Mouse (Mus musculus): ENCODE measurements around the gene Gabpa. TPM values are rescaled to one million over a fixed set of nuclear protein-coding genes. Genes with fewer than 3 reads are reported as not detected.

Gabpa gene
- polyA plus RNA-seq, 2 experiments, result 11.2 to 15.5 TPM

DNA sequence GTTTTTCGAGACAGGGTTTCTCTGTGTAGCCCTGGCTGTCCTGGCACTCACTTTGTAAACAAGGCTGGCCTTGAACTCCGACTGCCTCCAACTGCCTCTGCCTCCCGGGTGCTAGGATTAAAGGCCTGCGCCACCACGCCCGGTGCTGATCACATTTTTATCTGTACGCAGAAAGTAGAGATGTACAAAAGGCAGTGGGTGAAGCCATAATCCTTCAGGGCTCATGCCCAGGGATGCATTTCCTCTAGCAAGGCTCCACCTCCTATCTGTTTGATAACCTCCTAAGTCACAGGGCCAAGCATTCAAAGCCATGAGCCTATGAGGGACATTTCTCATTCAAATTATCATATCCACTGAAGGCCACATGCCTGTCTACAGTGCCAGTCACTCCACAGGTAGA is 26.9 kb upstream of the Gabpa start:
- Histone ChIP-seq H3K36me3 (replicated peaks; ENCODE audit: control insufficient read depth, insufficient read depth, low read depth) (no peaks in the 10 kb centered on the region), H3K4me2 (ENCODE audit: low read depth) (no peak overlapping the region), H3K27ac (no peak overlapping the region), H3K27me3 (ENCODE audit: control insufficient read depth, insufficient read depth, low read length) (no peaks in the 10 kb centered on the region), H3K4me3 (ENCODE audit: insufficient read depth in 1 of 2, low read depth in 2 of 2, low read length in 2 of 2) (no peak overlapping the region), H3K9me3 (ENCODE audit: control insufficient read depth, low read length) (no peaks in the 10 kb centered on the region), H3K9ac (replicated peaks) (no peak overlapping the region), H3K4me1 (replicated peaks; ENCODE audit: control insufficient read depth in 2 of 2, insufficient read depth in 2 of 2, low read length in 1 of 2) (peaks cover 0 to 2% of the 10 kb centered on the region in 2 experiments; a peak in 2 of 4 replicates)
- ATAC-seq (ENCODE audit: insufficient read depth) (no peak), DNase-seq (ENCODE audit: low read depth in 3 of 3, low spot score in 3 of 3) (no peak)
- no peak for TF ChIP-seq EP300 (IDR thresholded peaks at IDR 0.05; ENCODE audit: low read depth)
- TF ChIP-seq CTCF (IDR thresholded peaks at IDR 0.05; ENCODE audit: low read depth), result no peak
- WGBS (ENCODE audit: insufficient replicate concordance), result 73% methylated on average over 7 of the region's 7 CpGs

DNA sequence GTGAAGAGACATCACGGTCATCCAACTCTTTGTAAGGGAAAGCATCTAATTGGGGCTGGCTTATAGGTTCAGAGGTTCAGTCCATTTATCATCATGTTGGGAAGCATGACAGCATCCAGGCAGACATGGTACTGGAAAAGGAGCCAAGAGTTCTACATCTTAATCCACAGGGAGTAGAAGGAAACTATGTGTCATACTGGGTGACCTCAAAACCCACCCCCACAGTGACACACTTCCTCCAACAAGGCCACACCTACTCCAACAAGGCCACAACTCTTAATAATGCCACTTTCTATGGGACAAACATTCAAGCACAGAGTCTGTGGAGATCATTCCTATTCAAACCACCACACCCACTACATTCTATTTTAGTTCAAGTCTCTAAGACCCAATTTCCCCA is 24.5 kb upstream of the Gabpa start:
- WGBS (ENCODE audit: insufficient replicate concordance), result 68% methylated on average over 1 of the region's 1 CpGs
- no peaks in the 10 kb centered on the region for H3K36me3 ChIP-seq (replicated peaks; ENCODE audit: control insufficient read depth, insufficient read depth, low read depth)
- H3K9me3 ChIP-seq (ENCODE audit: control insufficient read depth, low read length), result no peaks in the 10 kb centered on the region
- no peak for TF ChIP-seq EP300 (IDR thresholded peaks at IDR 0.05; ENCODE audit: low read depth)
- TF ChIP-seq CTCF (IDR thresholded peaks at IDR 0.05; ENCODE audit: low read depth), result no peak
- H3K4me2 ChIP-seq (ENCODE audit: low read depth), result no peak overlapping the region
- no peak for ATAC-seq (ENCODE audit: insufficient read depth)
- no peak overlapping the region for H3K4me3 ChIP-seq (ENCODE audit: insufficient read depth in 1 of 2, low read depth in 2 of 2, low read length in 2 of 2)
- no peak overlapping the region for H3K9ac ChIP-seq (replicated peaks)
- H3K27ac ChIP-seq, result no peak overlapping the region
- no peak for DNase-seq (ENCODE audit: low read depth in 3 of 3, low spot score in 3 of 3)
- peaks cover 0 to 2% of the 10 kb centered on the region in 2 experiments; a peak in 2 of 4 replicates for H3K4me1 ChIP-seq (replicated peaks; ENCODE audit: control insufficient read depth in 2 of 2, insufficient read depth in 2 of 2, low read length in 1 of 2)
- no peaks in the 10 kb centered on the region for H3K27me3 ChIP-seq (ENCODE audit: control insufficient read depth, insufficient read depth, low read length)

DNA sequence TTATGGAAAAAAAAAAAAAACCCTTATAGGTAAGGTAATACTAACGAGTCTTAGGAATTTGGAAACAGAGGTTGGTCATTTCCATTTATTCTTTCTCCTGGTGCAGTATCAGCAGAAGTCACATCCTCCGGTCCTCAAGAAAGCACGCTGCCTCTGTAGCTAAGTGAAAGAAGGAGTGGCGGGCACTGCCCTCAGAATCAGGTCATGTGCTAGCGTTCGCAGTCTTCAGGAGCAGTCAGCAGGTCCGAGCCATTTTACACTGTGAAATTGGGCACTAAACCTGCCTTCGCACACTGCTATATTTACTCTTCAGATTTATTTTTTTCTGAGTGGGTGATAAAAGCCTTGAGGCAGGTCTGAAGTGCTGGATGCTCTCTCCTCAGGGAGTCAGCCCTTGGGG is 20.9 kb upstream of the Gabpa start:
- Histone ChIP-seq H3K9ac (replicated peaks) (no peak overlapping the region), H3K36me3 (replicated peaks; ENCODE audit: control insufficient read depth, insufficient read depth, low read depth) (no peaks in the 10 kb centered on the region), H3K4me1 (replicated peaks; ENCODE audit: control insufficient read depth in 2 of 2, insufficient read depth in 2 of 2, low read length in 1 of 2) (peaks cover 0 to 2% of the 10 kb centered on the region in 2 experiments; a peak in 1 of 4 replicates), H3K9me3 (ENCODE audit: control insufficient read depth, low read length) (no peaks in the 10 kb centered on the region), H3K4me2 (ENCODE audit: low read depth) (no peak overlapping the region), H3K27ac (no peak overlapping the region), H3K27me3 (ENCODE audit: control insufficient read depth, insufficient read depth, low read length) (no peaks in the 10 kb centered on the region), H3K4me3 (ENCODE audit: insufficient read depth in 1 of 2, low read depth in 2 of 2, low read length in 2 of 2) (no peak overlapping the region)
- DNase-seq (ENCODE audit: low read depth in 3 of 3, low spot score in 3 of 3) (no peak), ATAC-seq (ENCODE audit: insufficient read depth) (no peak)
- no peak for TF ChIP-seq CTCF (IDR thresholded peaks at IDR 0.05; ENCODE audit: low read depth)
- no peak for TF ChIP-seq EP300 (IDR thresholded peaks at IDR 0.05; ENCODE audit: low read depth)
- 54% methylated on average over 8 of the region's 8 CpGs for WGBS (ENCODE audit: insufficient replicate concordance)

- WGBS (ENCODE audit: insufficient replicate concordance), result 21% methylated on average over 8 of the region's 8 CpGs
- 0 out of 2 replicates have a peak overlapping the region, but pooled peaks have one; percentile 8 for H3K4me2 ChIP-seq (ENCODE audit: low read depth)
These were observed 20.2 kb upstream of the Gabpa start for GRCm38 (mm10) chr16:84814511-84814910.

GRCm38 (mm10) chr16:84817423-84817822 is 17.3 kb upstream of the Gabpa start:
- H3K4me1 ChIP-seq (replicated peaks; ENCODE audit: control insufficient read depth in 2 of 2, insufficient read depth in 2 of 2, low read length in 1 of 2), result no peaks in the 10 kb centered on the region
- H3K27me3 ChIP-seq (ENCODE audit: control insufficient read depth, insufficient read depth, low read length), result no peaks in the 10 kb centered on the region
- no peak overlapping the region for H3K4me2 ChIP-seq (ENCODE audit: low read depth)
- no peaks in the 10 kb centered on the region; the same call in 1 of the 2 replicates for H3K36me3 ChIP-seq (replicated peaks; ENCODE audit: control insufficient read depth, insufficient read depth, low read depth)
- H3K9ac ChIP-seq (replicated peaks), result no peak overlapping the region
- ATAC-seq (ENCODE audit: insufficient read depth) (no peak), DNase-seq (ENCODE audit: low read depth in 3 of 3, low spot score in 3 of 3) (peak in 2 of 3 experiments; percentile 17)
- H3K27ac ChIP-seq, result no peak overlapping the region
- 29% methylated on average over 7 of the region's 7 CpGs for WGBS (ENCODE audit: insufficient replicate concordance)
- TF ChIP-seq EP300 (IDR thresholded peaks at IDR 0.05; ENCODE audit: low read depth), result no peak
- peak; percentile 55; the same call in 1 of the 2 replicates for TF ChIP-seq CTCF (IDR thresholded peaks at IDR 0.05; ENCODE audit: low read depth)
- no peaks in the 10 kb centered on the region for H3K9me3 ChIP-seq (ENCODE audit: control insufficient read depth, low read length)
- H3K4me3 ChIP-seq (ENCODE audit: insufficient read depth in 1 of 2, low read depth in 2 of 2, low read length in 2 of 2), result no peak overlapping the region

More at GRCm38 (mm10) chr16:84814511-84814910, 20.2 kb upstream of the Gabpa start:
- peaks cover 0 to 2% of the 10 kb centered on the region in 2 experiments; a peak in 1 of 4 replicates for H3K4me1 ChIP-seq (replicated peaks; ENCODE audit: control insufficient read depth in 2 of 2, insufficient read depth in 2 of 2, low read length in 1 of 2)
- no peak overlapping the region for H3K9ac ChIP-seq (replicated peaks)
- no peaks in the 10 kb centered on the region for H3K27me3 ChIP-seq (ENCODE audit: control insufficient read depth, insufficient read depth, low read length)
- H3K27ac ChIP-seq, result no peak overlapping the region
- H3K9me3 ChIP-seq (ENCODE audit: control insufficient read depth, low read length), result no peaks in the 10 kb centered on the region
- ATAC-seq (ENCODE audit: insufficient read depth), result no peak
- no peak for TF ChIP-seq CTCF (IDR thresholded peaks at IDR 0.05; ENCODE audit: low read depth)
- TF ChIP-seq EP300 (IDR thresholded peaks at IDR 0.05; ENCODE audit: low read depth), result no peak
- no peak overlapping the region for H3K4me3 ChIP-seq (ENCODE audit: insufficient read depth in 1 of 2, low read depth in 2 of 2, low read length in 2 of 2)
- H3K36me3 ChIP-seq (replicated peaks; ENCODE audit: control insufficient read depth, insufficient read depth, low read depth), result no peaks in the 10 kb centered on the region
- DNase-seq (ENCODE audit: low read depth in 3 of 3, low spot score in 3 of 3), result no peak
